Comparison of ENCODE assay signal across 8 mouse cellular contexts in genomic region chr13:31618416-31618815, GRCm38 (mm10). TPM values are rescaled to one million over a fixed set of nuclear protein-coding genes. Genes with fewer than 3 reads are reported as not detected.
DNase-seq lines count a peak whose midpoint lies in the region; TF ChIP-seq lines count a peak whose summit lies in the region.
"Had no signal": no experiment of that assay in that cellular context is flagged by ENCODE, and none has a peak within 500 bp of the region (broad histone marks: within the 10 kb centered on the region; RNA-seq: fewer than 3 reads in every experiment).

No protein-coding gene starts in this region.

- peaks cover 17% of the 10 kb centered on the region for H3K27me3 ChIP-seq in ES-Bruce4 (ENCODE audit: control insufficient read depth, insufficient read depth, low read length, poor library complexity, severe bottlenecking)
- H3K27me3 ChIP-seq in forebrain, embryonic 10.5 days (ENCODE audit: poor library complexity, severe bottlenecking) = peaks cover 100% of the 10 kb centered on the region
- peaks cover 100% of the 10 kb centered on the region for H3K27me3 ChIP-seq in hindbrain, embryonic 10.5 days (ENCODE audit: insufficient read depth, poor library complexity, severe bottlenecking)

- no peak for TF ChIP-seq EP300 in ES-Bruce4 (IDR thresholded peaks at IDR 0.05; ENCODE audit: insufficient read depth, low read depth, low read length)

- no peak overlapping the region for H3K27ac ChIP-seq in ES-Bruce4 (ENCODE audit: insufficient read depth, low read length)
- H3K27ac ChIP-seq in forebrain, embryonic 10.5 days = no peak overlapping the region
- H3K27ac ChIP-seq in hindbrain, embryonic 10.5 days = no peak overlapping the region

- H3K36me3 ChIP-seq in ES-Bruce4 (ENCODE audit: control insufficient read depth, insufficient read depth, low read length, poor library complexity, severe bottlenecking) = no peaks in the 10 kb centered on the region
- H3K36me3 ChIP-seq in forebrain, embryonic 10.5 days (replicated peaks) = no peaks in the 10 kb centered on the region
- no peaks in the 10 kb centered on the region for H3K36me3 ChIP-seq in hindbrain, embryonic 10.5 days

- H3K9ac ChIP-seq in ES-Bruce4 (ENCODE audit: low read depth, poor library complexity, severe bottlenecking) = no peak overlapping the region

- peak; percentile 83 for DNase-seq in adrenal gland, postnatal 14 days
- DNase-seq in forebrain, embryonic 10.5 days (ENCODE audit: extremely low spot score, low spot score) = peak; percentile 71
- DNase-seq in hindbrain, embryonic 10.5 days (ENCODE audit: low spot score) = peak; percentile 77
- DNase-seq in layer of hippocampus, postnatal 14 days (ENCODE audit: low spot score in 2 of 2) = peak; percentile 67 to 74
- DNase-seq in lung, postnatal 25 days (ENCODE audit: low spot score) = peak; percentile 58
- DNase-seq in right cerebral cortex, postnatal 25 days = peak; percentile 70

- TF ChIP-seq POLR2A in ES-Bruce4 (IDR thresholded peaks at IDR 0.05; ENCODE audit: insufficient read depth, low read length) = no peak

- H3K4me3 ChIP-seq in ES-Bruce4 (ENCODE audit: low read depth, low read length) = no peak overlapping the region
- peak overlapping the region; percentile 39 for H3K4me3 ChIP-seq in forebrain, embryonic 10.5 days
- H3K4me3 ChIP-seq in hindbrain, embryonic 10.5 days = peak overlapping the region; percentile 43

- no peaks in the 10 kb centered on the region for H3K4me1 ChIP-seq in ES-Bruce4 (ENCODE audit: control insufficient read depth, insufficient read depth, low read length)
- peaks cover 35% of the 10 kb centered on the region for H3K4me1 ChIP-seq in forebrain, embryonic 10.5 days
- peaks cover 33% of the 10 kb centered on the region for H3K4me1 ChIP-seq in hindbrain, embryonic 10.5 days (replicated peaks)

- under 1% methylated on average over 14 of the region's 14 CpGs for whole genome bisulfite sequencing in forebrain, embryonic 10.5 days
- under 1% methylated on average over 14 of the region's 14 CpGs for WGBS in hindbrain, embryonic 10.5 days

- peak; percentile 81 for TF ChIP-seq CTCF in ES-Bruce4 (IDR thresholded peaks at IDR 0.05; ENCODE audit: low read depth, low read length)

- no peaks in the 10 kb centered on the region for H3K9me3 ChIP-seq in ES-Bruce4 (replicated peaks; ENCODE audit: control insufficient read depth, insufficient read depth, low read length, poor library complexity, severe bottlenecking)
- H3K9me3 ChIP-seq in forebrain, embryonic 10.5 days = no peaks in the 10 kb centered on the region
- no peaks in the 10 kb centered on the region for H3K9me3 ChIP-seq in hindbrain, embryonic 10.5 days

RNA-seq across cellular contexts. Expression of gene Foxf2, which starts 7.2 kb away (rescaled TPM):
- polyA plus RNA-seq in ES-Bruce4 (2011; ENCODE audit: insufficient read depth, insufficient read length, low read depth, missing spikeins) = not detected in 2 replicates
- total RNA-seq in adrenal gland, postnatal 14 days (2021) = not detected in 2 replicates
- polyA plus RNA-seq in forebrain, embryonic 10.5 days (2016; fragmentation: Nextera tagmentation; extraction: Ambion mirVana) = 3.5 and 3.9 TPM in 2 replicates
- polyA plus RNA-seq in hindbrain, embryonic 10.5 days (2016; fragmentation: Nextera tagmentation; extraction: Ambion mirVana) = 5.7 and 11.8 TPM in 2 replicates
- total RNA-seq in layer of hippocampus, postnatal 14 days (2021) = 1 to 10 TPM; 7.0 to 7.5 TPM

RNA-seq across cellular contexts. Expression of gene A530084C06Rik, which starts 59.3 kb away (rescaled TPM):
- polyA plus RNA-seq in ES-Bruce4 (2011; ENCODE audit: insufficient read depth, insufficient read length, low read depth, missing spikeins) = not detected in 2 replicates
- total RNA-seq in adrenal gland, postnatal 14 days (2021) = not detected in 2 replicates
- polyA plus RNA-seq in forebrain, embryonic 10.5 days (2016; fragmentation: Nextera tagmentation; extraction: Ambion mirVana) = not detected in 2 replicates
- polyA plus RNA-seq in hindbrain, embryonic 10.5 days (2016; fragmentation: Nextera tagmentation; extraction: Ambion mirVana) = not detected in 2 replicates
- total RNA-seq in layer of hippocampus, postnatal 14 days (2021) = under 1 TPM; 0.53 to 0.62 TPM
- total RNA-seq: gastrocnemius, postnatal 4 days had no signal
